Mouse (Mus musculus) lung, postnatal 10 days (tissue): ENCODE results near the gene Atl1.

ENCODE experiments used
- DNase-seq: peaks from one replicate; pipeline ENCODE4 v3.0.0; 2021

The Atl1 gene

DNA sequence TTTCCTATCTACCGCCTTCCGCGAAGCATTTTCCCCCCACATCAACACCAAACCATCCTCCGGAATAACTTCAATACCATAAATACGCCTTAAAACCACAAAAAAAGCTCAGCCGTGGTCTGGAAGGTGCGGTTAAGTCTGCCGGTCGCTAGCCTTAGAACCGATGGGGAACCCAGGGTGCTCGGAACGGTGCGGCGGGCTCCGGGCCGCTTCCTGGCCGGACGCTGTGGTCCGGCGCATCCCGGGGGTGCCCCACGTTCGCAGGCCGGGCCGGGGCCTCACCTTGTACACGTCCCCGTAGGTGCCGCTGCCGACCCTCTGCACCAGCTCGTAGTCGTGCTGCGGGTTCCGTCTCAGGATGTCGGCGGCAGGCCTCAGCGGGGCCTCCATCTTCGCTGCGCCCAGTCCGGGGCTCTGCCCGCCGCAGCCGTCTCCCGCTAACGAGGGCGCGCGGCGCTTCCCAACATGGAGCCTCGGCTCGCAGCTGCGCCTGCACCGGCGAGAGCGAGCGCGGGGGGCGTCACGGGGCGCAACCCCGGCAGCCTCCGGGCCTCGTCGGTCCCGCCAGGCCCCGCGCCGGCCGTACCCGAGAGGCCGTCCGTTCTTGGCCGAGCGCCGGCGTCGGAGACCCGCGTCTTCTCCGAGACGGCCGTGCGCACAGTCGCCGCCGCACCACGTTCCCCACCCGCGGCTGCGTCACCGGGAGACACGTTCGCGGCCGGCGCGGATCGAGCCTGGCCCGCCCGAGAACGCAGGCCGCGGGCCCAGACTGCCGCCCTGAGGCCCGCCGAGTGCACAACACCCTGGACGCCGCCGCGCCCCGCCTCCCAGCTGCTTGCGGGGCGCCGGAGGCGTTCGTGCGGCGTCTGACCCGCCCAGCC is at the start of gene Atl1, which contains the start of gene Map4k5:
TSS of gene Atl1 (plus strand) at position 244 of the 881 bp plus-strand sequence.
TSS of gene Map4k5 (minus strand) at position 830 of the 881 bp plus-strand sequence.
- peak; percentile 93 for DNase-seq

DNA sequence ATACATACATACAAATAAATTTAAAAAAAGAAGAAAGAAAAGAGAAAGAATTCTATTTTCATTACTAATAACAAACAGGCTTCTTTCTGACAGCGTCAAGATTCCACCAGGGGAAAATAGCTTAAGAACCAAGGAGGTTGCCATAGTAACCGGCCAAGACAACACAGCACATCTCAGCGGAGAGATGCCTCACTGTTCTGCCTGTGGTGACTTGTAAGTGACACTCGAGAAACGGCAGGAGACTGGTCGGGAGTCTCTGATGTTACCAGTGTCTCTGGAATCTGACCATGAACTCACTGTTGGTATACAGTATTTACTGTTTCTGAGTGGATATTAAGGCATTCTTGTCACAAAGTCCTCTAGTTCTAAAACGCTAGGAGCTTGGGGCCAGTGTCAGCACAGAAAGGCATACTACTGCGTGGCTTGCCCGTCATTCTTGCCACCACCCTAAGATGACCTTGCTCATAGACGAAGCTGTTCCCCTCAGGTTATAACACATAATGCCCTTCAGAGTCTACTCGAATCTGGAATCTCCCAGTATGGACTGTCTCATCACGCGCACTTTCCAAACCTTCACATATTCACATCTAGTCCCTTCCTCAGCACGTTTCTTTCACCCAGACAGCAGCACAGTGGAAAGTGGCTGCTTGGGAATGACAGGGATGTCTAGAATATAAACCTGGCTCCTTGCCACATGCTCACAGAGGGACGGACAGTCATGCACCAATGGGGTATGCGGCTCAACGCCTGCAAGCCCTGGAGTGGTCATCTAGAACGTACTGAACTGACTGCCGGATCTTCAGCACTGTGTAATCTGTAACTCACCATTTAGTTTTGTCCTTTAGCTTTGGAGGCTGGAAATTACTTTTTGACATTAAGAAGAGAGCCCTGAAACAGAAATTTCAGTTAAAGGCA is 48.6 kb upstream of the Atl1 start:
- peak; percentile 41 for DNase-seq

- no peak for DNase-seq
These were observed 46.7 kb upstream of the Atl1 start for GRCm38 (mm10) chr12:69845722-69846121.

GRCm38 (mm10) chr12:69846499-69846898 is 45.9 kb upstream of the Atl1 start:
- DNase-seq = no peak

GRCm38 (mm10) chr12:69848083-69848878 is 44.1 kb upstream of the Atl1 start:
- peak; percentile 56 for DNase-seq

DNA sequence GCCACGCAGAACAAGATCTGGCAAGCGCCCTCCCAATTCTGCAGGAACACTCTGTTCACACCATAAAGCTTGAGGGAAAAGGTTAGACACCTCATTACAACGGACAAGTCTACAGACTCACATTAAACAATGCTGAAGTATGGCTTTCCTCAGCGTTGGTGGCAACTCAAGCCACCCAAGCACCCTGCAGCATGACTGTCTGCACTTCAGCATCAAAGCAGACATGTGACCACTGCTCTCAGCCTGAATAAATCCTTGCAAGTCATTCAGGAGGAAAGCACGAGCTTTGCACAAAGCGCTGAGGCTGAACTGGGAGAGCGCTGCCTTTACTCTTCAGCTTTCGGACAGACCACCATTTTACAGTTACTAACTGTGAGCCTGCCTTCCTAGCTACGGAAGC is 40.1 kb upstream of the Atl1 start:
- DNase-seq = no peak

DNA sequence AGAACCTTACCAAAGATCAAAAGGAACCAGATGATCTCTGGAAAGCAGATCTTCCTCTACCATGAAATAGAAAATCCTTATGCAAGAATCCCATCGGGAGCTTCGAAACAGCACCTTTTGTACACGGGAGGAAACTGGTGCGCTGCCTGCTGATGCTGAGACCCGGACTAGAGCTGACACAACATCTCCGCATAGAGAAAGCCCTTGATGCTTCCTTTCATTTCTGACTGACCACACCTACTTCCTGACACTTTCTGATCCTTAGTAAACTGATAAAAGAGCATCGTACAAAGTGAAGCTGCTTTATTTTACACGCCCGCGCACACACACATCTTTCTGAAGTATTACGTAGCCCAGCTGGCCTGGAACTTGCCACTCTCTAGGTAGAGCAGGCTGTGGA is 39.0 kb upstream of the Atl1 start:
- DNase-seq = no peak

DNA sequence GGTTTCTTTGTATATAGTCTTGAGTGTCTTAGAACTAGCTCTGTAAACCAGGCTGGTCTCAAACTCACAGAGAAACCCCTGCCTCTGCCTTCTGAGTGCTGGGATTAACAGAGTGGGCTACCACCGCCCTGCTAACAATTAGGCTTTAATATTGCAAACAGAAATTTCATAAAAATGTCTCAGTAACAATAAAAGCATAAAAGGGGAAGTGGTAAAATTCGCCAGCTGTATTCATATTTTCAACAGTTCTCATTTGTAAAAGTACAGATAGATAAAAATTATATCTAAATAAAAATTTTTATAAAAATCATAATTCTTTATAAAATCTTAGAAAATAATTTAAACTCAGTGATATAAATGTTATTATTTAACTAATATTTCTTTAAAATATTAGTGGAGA is 38.5 kb upstream of the Atl1 start:
- DNase-seq = no peak

DNA sequence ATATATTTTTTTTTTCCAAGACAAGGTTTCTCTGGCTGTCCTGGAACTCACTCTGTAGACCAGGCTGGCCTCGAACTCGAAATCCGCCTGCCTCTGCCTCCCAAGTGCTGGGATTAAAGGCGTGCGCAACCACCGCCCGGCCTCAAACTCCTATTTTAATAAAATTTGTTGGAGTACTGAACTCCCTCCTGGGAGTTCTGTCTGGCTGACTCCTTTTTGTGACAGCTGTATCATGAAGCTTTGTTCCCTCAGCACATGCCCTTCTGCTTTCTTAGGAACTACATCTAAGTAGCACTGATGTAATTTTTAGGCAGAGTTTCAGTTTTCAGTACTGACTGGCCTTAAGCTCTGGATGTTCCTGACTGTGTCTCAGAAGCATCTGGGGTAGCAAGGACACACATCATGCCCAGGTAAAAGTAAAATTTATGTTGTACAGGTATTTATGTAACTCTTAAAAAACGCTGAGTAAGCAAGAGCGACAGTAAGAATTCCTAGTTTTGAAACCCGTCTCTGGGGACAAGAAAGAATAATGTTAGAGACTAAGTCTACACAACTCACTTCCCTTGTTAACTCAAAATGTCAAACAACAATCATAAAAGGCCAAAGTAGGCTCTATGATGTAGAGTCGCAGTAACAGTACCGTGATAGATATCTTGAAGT is 36.6 kb upstream of the Atl1 start:
- no peak for DNase-seq

- DNase-seq = no peak
These were observed 36.0 kb upstream of the Atl1 start for GRCm38 (mm10) chr12:69856398-69856797.

DNA sequence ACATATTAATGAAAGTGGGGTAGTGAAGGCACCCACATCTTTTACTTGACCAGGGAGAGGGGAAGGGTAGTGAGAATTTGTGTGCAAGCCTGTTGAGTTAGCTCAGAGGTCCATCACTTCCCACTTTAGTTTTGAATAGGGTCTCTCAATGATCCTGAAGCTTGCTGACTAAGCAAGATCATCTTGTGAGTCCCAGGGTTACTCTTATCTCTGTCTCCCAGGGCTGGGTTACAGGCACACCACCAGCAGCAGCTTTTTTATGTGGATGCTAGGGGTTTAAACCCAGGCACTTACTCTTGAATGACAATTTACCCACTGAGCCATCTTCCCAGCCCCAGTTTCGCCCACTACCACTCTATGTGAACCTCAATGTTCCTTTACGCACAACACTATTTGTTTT is 34.8 kb upstream of the Atl1 start:
- DNase-seq = no peak

GRCm38 (mm10) chr12:69858847-69859246 is 33.6 kb upstream of the Atl1 start:
- DNase-seq = no peak

DNA sequence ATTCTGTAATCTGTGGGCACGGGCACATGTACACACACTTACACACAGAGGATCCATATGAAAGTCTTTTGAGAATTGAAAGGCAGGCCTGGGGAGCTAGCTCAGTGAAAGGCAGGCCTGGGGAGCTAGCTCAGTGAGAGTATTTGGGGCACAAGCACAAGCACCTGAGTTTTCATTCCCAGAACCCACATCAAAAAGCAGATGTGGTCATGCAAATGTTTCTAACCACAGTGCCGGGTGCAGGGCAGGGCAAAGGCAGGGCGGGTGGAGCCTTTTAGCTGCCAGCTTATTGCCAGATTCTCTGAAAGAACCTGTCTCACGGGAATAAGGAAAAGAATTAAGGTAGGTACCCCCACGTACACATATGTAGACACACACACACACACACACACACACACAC is 28.9 kb upstream of the Atl1 start:
- no peak for DNase-seq

DNA sequence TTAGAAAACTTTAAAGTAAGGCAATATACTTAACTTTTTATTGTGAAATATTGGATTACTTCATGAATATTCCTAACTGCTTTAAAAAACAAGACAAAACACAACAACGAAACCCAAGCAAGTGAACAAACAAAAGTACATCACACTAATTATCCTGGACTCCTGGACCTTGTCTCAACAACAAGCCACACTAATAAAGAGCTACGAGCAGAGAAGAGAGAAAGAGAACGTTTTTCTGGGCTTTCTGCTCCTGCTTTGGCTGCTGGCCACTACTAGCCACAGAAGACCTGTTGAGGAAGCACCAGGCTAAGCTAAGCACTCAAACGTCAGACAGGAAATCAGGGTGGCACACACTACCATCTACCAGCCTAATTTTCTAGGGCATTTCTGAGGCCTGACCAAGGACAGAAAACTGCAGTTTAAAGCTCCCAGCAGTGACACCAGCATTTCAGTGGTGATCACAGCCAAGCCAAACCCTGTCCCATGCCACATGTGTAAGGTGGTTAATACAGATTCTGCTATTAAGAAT is 28.2 kb upstream of the Atl1 start:
- DNase-seq = no peak

GRCm38 (mm10) chr12:69867338-69867737 is 25.1 kb upstream of the Atl1 start:
- no peak for DNase-seq

DNA sequence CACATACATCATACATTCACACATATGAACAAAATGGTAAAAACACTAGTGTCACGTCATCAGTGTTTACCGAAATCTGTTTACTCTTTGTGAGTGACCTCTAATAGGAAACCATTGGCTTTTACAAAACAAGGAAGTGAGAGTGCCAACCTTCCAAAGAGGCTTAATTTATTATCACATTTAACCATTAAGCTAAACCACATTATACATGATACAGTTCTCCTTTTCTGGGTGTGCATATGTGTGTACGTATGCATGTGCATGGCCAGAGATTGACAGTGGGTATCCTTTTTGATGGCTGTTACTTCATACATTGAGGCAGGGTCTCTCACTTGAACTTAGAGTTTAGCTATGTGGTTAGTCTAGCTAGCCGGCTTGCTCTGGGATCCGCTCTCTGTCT is 20.8 kb upstream of the Atl1 start:
- DNase-seq = no peak

DNA sequence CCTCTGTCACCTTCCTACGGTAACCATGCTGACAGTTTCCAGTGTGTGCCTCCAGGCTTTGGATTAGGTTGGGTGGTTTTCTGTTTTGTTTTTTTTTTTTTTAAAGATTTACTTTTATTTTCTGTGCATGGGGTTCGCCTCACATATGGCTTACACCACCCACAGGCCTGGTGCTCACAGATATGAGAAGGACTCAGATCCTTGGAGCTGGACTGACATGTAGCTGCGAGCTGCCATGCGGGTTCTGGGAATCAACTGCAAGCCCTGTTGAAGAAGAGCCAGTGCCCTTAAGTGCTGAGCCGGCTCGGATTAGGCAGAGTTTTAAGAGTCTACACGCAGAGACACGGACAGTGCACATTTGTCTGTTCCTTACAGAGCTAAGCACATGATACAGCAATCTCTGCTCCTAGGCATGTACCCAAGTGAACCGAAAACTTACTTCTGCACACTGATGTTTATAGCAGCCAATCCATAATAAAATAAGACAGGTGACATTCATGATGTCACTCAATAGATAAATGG is 14.5 kb upstream of the Atl1 start:
- no peak for DNase-seq

- peak; percentile 28 for DNase-seq
These were observed 13.2 kb upstream of the Atl1 start for GRCm38 (mm10) chr12:69879172-69879665.

DNA sequence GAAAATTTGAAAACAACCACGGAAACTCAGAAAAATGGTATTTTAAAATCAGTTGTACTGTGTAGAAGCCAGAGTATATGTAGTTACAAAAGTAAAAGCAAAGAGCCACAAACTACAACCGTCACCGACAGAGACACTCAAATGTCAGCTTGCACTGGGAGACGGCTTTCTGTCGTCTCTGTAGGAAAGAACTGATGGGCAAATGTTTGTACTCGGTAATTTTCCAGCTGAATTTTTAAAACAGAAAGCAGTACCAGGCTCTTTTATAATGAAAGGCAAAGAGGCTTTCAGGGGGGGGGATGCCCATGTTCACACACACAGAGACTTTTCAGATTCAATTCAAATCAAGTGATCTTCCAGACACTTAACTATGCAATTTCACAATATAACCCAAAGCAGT is 12.7 kb upstream of the Atl1 start:
- no peak for DNase-seq

DNA sequence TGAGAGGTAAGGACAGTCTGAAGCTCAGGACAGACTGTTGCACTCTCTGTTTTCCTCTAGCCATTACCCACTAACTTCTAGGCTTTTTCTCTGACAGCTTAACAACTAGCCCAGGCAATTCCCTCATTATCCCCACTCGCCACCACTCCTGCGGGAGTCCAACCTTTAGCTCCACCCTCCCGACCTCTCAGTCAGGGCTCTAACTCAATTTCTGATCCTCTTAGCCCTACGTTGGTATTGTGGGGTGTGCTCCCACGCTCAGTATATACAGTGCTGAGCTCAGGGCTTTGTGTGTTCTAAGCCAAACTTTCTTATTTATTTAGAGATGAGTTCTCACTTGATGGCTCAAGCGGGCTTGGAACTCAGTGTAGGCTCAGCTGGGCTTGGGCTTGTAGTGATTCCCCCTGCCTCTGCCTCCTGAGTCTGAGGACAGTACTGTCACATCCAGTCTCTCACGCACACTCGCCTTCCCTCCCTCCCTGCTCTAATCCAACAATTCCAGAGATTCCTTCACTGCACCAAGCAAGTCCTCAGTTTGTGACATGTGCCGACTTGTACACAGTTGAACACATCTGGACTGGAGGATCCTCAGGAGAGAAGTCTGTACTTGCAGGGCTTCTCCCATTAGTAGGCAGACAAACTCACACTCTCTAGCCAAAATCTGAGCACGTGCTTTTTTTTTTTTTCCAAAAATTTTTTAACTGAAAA is 11.1 kb upstream of the Atl1 start:
- no peak for DNase-seq

- no peak for DNase-seq
These were observed 8.4 kb upstream of the Atl1 start for GRCm38 (mm10) chr12:69884053-69884452.
